Mouse (Mus musculus): Measurements from ENCODE around the gene Cd69. TPM values are rescaled to one million over a fixed set of nuclear protein-coding genes. Genes with fewer than 3 reads are reported as not detected.

The Cd69 gene
- polyA plus RNA-seq, 1 experiment: 1.7 TPM

GRCm38 (mm10) chr6:129283271-129283670, 8.0 kb upstream of the Cd69 start:
- no peak for TF ChIP-seq CTCF (IDR thresholded peaks at IDR 0.05; ENCODE audit: low read depth, low read length)
- no peak for TF ChIP-seq POLR2A (IDR thresholded peaks at IDR 0.05; ENCODE audit: borderline replicate concordance, low read depth, low read length)
- H3K4me1 ChIP-seq (ENCODE audit: control insufficient read depth, insufficient read depth, low read length): peaks cover 15% of the 10 kb centered on the region
- no peak overlapping the region for H3K4me3 ChIP-seq (ENCODE audit: insufficient read depth, low read length)
- no peak overlapping the region for H3K27ac ChIP-seq (ENCODE audit: insufficient read depth, low read depth, low read length)

- no peak for TF ChIP-seq POLR2A (IDR thresholded peaks at IDR 0.05; ENCODE audit: borderline replicate concordance, low read depth, low read length)
- H3K4me3 ChIP-seq (ENCODE audit: insufficient read depth, low read length): no peak overlapping the region
- peaks cover 12% of the 10 kb centered on the region for H3K4me1 ChIP-seq (ENCODE audit: control insufficient read depth, insufficient read depth, low read length)
- H3K27ac ChIP-seq (ENCODE audit: insufficient read depth, low read depth, low read length): 0 out of 2 replicates have a peak overlapping the region, but pooled peaks have one; percentile 14
Observed at GRCm38 (mm10) chr6:129276483-129276882, 1.2 kb upstream of the Cd69 start.

DNA sequence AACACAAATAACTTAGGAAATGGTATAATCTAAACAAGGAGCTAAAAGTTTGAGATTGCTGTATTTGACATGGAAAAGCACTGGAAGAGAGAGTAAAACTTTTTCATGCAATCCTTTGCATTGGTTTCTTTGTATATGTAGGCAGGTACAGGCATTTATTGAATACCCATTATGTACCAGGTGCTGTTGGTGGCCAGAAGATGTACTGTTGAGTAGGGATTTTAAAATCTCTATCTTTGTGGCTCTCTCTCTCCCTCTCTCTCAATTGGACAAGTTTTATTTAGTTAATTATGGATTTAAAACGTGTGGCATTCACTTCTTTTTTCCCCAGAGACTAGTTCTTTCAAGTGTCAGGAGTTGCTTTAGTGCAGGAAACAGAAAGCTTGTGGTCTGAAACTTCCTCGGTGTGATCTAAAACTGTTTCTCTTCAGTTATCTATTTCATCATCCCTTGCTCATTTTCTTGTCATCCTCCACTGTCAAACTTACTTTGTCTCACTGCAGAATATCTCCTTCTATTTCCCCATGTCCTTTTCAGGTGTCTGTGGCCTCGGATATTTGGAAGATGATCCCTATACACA, 478 bp upstream of the Cd69 start:
- 0 out of 2 replicates have a peak overlapping the region, but pooled peaks have one; percentile 1 for H3K27ac ChIP-seq (ENCODE audit: insufficient read depth, low read depth, low read length)
- peaks cover 12% of the 10 kb centered on the region for H3K4me1 ChIP-seq (ENCODE audit: control insufficient read depth, insufficient read depth, low read length)
- no peak overlapping the region for H3K4me3 ChIP-seq (ENCODE audit: insufficient read depth, low read length)
- no peak for TF ChIP-seq CTCF (IDR thresholded peaks at IDR 0.05; ENCODE audit: low read depth, low read length)

DNA sequence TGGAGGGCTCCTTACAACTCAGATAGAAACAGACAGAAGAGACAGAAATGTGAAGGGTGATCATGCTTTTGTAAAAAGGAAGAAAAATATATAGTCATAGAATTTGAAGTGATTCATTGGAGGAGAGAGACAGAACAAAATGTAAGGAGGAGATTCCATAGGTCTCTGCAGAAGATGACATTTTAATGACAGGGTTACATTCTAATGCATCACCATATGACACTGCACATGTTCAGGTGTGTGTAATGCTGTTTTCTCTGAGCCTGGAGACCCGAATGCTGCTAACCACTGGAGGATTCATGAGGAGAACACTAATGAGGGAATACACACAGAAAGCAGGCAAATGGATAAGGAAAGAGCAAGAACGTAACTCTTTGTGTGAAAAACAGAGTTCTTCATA, 760 bp downstream of the Cd69 start:
- Histone ChIP-seq H3K4me1 (ENCODE audit: control insufficient read depth, insufficient read depth, low read length) (peaks cover 12% of the 10 kb centered on the region), H3K27ac (ENCODE audit: insufficient read depth, low read depth, low read length) (no peak overlapping the region), H3K4me3 (ENCODE audit: insufficient read depth, low read length) (no peak overlapping the region)
- TF ChIP-seq POLR2A (IDR thresholded peaks at IDR 0.05; ENCODE audit: borderline replicate concordance, low read depth, low read length) (no peak), CTCF (IDR thresholded peaks at IDR 0.05; ENCODE audit: low read depth, low read length) (no peak)

GRCm38 (mm10) chr6:129273662-129274061, 1.6 kb downstream of the Cd69 start:
- Histone ChIP-seq H3K4me1 (ENCODE audit: control insufficient read depth, insufficient read depth, low read length) (peaks cover 12% of the 10 kb centered on the region), H3K4me3 (ENCODE audit: insufficient read depth, low read length) (no peak overlapping the region), H3K27ac (ENCODE audit: insufficient read depth, low read depth, low read length) (no peak overlapping the region)
- no peak for TF ChIP-seq CTCF (IDR thresholded peaks at IDR 0.05; ENCODE audit: low read depth, low read length)
- no peak for TF ChIP-seq POLR2A (IDR thresholded peaks at IDR 0.05; ENCODE audit: borderline replicate concordance, low read depth, low read length)

GRCm38 (mm10) chr6:129266438-129267022, 8.7 kb downstream of the Cd69 start:
- Histone ChIP-seq H3K27ac (ENCODE audit: insufficient read depth, low read depth, low read length) (no peak overlapping the region), H3K4me1 (ENCODE audit: control insufficient read depth, insufficient read depth, low read length) (no peaks in the 10 kb centered on the region), H3K4me3 (ENCODE audit: insufficient read depth, low read length) (no peak overlapping the region)
- TF ChIP-seq CTCF (IDR thresholded peaks at IDR 0.05; ENCODE audit: low read depth, low read length): no peak
- no peak for TF ChIP-seq POLR2A (IDR thresholded peaks at IDR 0.05; ENCODE audit: borderline replicate concordance, low read depth, low read length)

DNA sequence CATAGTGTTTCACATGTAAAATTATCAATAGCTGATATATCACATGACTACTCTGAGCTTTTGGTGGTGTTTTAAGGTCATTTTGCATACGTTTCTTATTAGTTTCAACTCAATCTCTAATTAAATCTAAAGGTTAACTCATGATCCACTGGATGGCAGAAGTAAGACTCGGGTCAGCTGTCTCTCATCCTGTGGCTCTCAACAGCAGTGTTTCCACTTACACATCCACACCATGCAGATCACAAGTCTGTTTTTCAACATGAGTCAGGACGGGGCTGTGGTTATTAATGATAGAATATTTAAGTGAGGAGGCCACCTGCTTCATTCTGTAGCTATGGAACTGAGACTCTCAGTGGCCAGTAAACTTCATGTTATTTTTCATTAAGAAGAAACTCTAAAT, 9.4 kb downstream of the Cd69 start:
- Histone ChIP-seq H3K4me1 (ENCODE audit: control insufficient read depth, insufficient read depth, low read length) (no peaks in the 10 kb centered on the region), H3K27ac (ENCODE audit: insufficient read depth, low read depth, low read length) (no peak overlapping the region)

DNA sequence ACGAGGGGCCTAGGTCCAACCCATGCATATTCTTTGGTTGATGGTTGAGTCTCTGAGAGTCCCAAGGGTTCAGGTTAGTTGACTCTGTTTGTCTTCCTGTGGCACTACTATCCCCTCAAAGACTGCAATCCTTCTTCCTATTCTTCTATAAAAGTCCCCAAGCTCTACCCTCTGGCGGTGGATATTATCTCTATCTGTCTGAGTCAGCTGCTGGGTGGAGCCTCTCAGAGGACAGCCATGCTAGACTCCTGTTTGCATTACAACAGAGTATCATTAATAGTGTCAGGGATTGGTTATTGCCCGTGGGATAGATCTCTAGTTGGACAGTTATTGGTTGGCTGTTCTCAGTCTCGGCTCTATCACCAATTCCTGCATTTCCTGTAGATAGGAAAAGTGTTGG, 14.3 kb downstream of the Cd69 start:
- no peaks in the 10 kb centered on the region for H3K4me1 ChIP-seq (ENCODE audit: control insufficient read depth, insufficient read depth, low read length)
- TF ChIP-seq POLR2A (IDR thresholded peaks at IDR 0.05; ENCODE audit: borderline replicate concordance, low read depth, low read length) (no peak), CTCF (IDR thresholded peaks at IDR 0.05; ENCODE audit: low read depth, low read length) (no peak)
- H3K4me3 ChIP-seq (ENCODE audit: insufficient read depth, low read length): no peak overlapping the region
- H3K27ac ChIP-seq (ENCODE audit: insufficient read depth, low read depth, low read length): no peak overlapping the region

More for the DNA sequence above, 9.4 kb downstream of the Cd69 start:
- no peak overlapping the region for H3K4me3 ChIP-seq (ENCODE audit: insufficient read depth, low read length)
- TF ChIP-seq POLR2A (IDR thresholded peaks at IDR 0.05; ENCODE audit: borderline replicate concordance, low read depth, low read length) (no peak), CTCF (IDR thresholded peaks at IDR 0.05; ENCODE audit: low read depth, low read length) (no peak)

- Histone ChIP-seq H3K4me3 (ENCODE audit: insufficient read depth, low read length) (no peak overlapping the region), H3K4me1 (ENCODE audit: control insufficient read depth, insufficient read depth, low read length) (no peaks in the 10 kb centered on the region), H3K27ac (ENCODE audit: insufficient read depth, low read depth, low read length) (no peak overlapping the region)
- no peak for TF ChIP-seq POLR2A (IDR thresholded peaks at IDR 0.05; ENCODE audit: borderline replicate concordance, low read depth, low read length)
- TF ChIP-seq CTCF (IDR thresholded peaks at IDR 0.05; ENCODE audit: low read depth, low read length): no peak
Observed at GRCm38 (mm10) chr6:129260034-129260433, 15.2 kb downstream of the Cd69 start.

DNA sequence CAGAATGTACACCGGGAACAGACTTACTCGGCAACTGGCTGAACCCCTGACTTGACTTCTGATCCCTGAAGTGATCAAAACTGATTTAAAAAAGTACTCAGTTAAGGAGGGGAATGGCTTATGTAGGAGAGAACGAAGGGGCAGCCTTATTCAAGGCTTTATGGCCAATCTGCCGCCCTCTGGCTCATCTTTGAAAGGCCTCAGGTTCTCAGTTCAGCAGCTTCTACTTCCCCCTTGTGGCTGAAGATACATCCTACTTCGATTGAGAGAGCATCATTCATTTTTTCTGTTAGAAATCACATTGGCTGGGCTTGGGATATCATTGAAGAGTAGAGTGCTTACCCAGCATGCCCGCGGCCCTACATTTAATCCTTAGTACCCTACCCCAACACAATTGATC, 19.2 kb downstream of the Cd69 start:
- H3K4me1 ChIP-seq (ENCODE audit: control insufficient read depth, insufficient read depth, low read length): peaks cover 5% of the 10 kb centered on the region; the same call in 1 of the 2 replicates
- H3K27ac ChIP-seq (ENCODE audit: insufficient read depth, low read depth, low read length): no peak overlapping the region
- no peak overlapping the region for H3K4me3 ChIP-seq (ENCODE audit: insufficient read depth, low read length)
- TF ChIP-seq CTCF (IDR thresholded peaks at IDR 0.05; ENCODE audit: low read depth, low read length) (peak; percentile 27; the same call in 1 of the 2 replicates), POLR2A (IDR thresholded peaks at IDR 0.05; ENCODE audit: borderline replicate concordance, low read depth, low read length) (no peak)
